Mouse (Mus musculus) ovary, adult 2 months (tissue): ENCODE results near the gene Tdrd12. TPM values are rescaled to one million over a fixed set of nuclear protein-coding genes. Genes with fewer than 3 reads are reported as not detected.

Source experiments
- polyA plus RNA-seq: library from polyadenylated mRNA; depleted of rRNA; stranded (reverse); fragments of >200 nt; gene quantifications from 2 replicates; pipeline ENCODE4 v1.2.3, GENCODE M21; 2012; rRNA removed

Gene Tdrd12
- polyA plus RNA-seq: 0.14 and 0.31 TPM in 2 replicates

DNA sequence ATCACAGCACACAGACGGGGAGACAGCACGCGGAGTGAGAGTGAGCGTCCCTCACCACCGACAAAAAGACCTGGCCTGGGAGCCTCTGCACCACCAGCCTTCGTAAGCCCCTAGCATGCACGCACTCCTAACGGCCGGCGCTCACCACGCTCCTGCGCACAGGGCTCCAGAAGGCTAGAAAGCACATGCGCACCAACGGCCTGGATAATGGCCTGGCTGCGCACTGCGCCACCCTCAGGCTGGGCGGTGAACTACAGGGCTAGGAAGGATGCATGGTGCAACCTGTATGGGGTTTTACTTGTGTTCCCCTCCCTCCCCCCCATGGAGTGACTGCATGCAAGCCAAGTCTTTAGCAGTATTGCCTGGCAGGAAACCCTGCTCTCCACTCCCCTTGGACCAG lies at the start of gene Tdrd12:
TSS of gene Tdrd12 (minus strand) at position 184 of the 400 bp plus-strand sequence.

DNA sequence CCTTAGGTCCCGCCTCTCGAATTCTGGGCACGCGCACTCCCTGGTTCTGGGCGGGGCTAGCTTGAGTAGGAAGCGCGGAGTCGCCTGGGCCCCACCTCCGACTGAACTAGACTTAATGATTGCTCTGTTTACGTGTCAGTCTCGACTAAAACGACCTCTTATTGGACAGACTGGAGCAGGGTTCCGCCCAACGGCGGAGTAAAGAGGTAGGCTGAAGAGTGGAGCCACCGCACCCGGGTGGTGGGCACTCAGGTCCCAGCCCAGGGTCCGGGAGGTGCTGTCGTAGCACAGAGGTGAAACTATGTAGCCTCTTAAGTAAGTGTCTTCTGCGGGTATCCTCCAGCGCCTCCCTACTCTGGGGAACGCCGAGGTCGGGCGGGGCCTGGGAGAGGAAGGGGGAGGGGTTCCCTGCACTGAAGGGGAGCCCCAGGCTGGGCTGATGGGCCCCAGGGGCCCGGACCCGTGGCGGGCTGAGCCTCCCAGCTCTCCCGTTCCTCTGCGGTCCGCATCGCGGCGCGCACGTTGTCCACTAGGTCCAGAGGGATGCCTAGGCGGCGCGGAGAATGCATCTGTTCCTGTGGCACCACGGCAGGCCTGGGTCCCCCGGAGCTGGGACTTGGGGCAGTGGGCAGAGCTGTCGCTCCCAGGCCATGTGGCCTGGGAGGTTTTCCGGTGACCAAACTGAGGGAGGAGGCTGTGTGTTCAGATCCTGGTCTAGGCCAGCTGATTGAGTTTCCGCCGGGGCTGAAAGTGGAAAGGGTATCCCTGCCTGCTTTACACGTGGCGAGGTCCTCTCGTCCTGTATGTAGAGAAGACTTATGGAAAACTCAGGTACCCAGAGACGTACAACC lies 48.7 kb upstream of the Tdrd12 start, which contains the start of gene Ankrd27:
TSS of gene Ankrd27 (plus strand) at position 190 of the 851 bp plus-strand sequence.

DNA sequence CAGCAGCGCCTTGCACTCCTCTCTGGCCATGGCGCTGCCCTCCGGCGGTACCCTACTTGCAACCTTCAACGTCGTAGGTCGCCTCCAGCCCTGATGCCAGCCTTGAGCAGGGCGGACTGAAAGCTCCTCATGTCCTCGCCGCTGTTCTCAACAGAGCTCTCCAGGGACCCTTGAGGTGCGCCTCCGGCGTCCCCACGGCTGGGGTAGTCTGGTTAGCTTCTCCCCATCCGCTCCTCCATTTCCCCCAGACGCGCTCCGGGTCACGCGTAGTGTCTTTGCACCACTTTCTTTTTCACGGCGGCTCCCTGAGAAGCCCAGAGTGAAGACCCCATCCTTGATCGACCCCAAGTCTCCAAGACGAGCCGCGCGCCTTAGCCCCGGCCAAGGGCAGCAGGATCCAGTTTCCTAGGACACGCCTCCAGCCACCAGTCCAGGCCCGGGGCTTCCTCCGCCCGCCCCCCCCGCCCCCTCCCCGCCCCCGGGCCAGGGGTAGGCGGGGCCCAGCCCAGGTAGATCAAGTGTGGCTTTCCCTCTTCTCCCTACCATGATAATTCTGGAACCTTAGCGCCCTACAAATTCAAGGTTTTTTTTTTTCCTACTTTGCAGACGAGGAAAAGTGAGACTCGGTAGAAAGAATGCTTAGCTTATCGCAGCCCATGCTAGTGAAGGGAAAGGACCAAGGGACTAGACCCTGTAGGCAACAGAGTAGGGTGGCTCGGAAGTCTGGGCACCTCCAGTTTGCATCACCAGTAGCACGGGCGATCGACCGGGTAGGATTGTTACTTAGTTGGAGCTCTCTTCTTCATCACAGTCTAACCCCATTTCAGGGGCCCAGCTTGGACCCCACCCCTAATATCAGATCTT lies 47.9 kb upstream of the Tdrd12 start, which contains the start of gene Rgs9bp:
TSS of gene Rgs9bp (minus strand) at position 392 of the 864 bp plus-strand sequence.

DNA sequence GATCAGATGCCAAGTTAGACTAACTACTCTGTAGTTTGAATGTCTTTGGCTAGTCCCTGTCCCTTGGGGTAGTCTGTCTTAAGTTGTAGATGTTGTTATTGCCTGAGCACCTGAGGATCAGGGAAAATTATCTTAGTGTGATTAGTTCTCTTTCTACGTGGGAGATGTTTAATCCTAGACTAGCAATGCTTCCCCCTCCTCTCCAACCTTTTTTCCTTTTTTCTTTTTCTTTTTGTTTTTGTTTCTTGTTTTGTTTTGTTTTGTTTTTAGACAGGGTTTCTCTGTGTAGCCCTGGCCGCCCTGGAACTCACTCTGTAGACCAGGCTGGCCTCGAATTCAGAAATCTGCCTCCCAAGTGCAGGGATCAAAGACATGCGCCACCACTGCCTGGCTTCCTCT lies 18.7 kb upstream of the Tdrd12 start, which contains the start of gene Nudt19:
TSS of gene Nudt19 (minus strand) at position 100 of the 399 bp plus-strand sequence.

DNA sequence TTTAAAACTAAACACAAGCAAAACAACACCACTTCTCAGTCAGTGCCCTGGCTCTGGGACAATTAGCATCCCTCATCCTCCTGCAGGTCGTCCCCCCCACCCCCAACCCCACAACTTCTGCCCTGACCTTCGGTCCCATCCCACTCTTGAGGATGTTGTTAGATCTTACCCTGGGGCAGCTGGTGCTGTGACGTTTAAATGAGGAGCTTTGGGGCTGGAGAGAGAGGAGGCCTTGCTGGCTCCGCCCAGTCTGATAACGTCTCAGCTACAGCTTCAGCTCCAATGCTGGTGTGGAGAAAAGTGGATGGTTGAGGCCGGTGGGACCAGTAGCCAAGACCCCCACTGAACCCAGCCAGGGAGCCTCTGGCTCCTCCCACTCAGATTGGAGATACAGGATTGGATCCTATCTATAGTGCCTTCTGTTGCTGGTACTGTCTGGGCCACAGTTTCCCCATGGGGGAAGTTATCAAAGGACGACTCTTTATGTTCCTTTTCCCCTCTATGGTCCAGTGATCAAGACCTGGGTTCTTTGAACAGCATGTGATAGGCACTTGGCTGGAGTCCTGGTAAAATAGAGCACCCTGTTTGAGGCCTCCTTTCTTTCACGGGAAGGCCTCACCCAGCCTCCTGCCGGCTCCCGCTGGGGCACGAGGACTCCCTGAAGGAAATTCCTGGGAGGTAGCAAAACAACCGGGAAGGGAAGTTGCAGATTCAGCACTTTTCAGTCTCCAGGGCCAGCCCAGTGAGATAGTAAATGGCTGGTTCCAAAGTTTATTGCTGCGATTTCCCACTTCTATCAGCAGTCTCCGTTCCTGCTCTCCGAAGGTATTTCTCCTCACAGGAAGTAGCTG lies 89.3 kb downstream of the Tdrd12 start, which contains the start of gene Slc7a9:
TSS of gene Slc7a9 (plus strand) at position 801 of the 851 bp plus-strand sequence.

Other genes with a start within 250 kb of the Tdrd12 start
- gene Gpatch1, start 219.3 kb downstream of the Tdrd12 start, polyA plus RNA-seq: 2.8 and 3.1 TPM in 2 replicates
- gene Rhpn2, start 203.6 kb downstream of the Tdrd12 start, polyA plus RNA-seq: 12.7 and 14.5 TPM in 2 replicates
- gene Faap24, start 140.9 kb downstream of the Tdrd12 start, polyA plus RNA-seq: 3.6 and 4.8 TPM in 2 replicates
- gene Cep89, start 140.7 kb downstream of the Tdrd12 start, polyA plus RNA-seq: 14.7 and 17.5 TPM in 2 replicates
- gene Slc7a9, start 88.9 kb downstream of the Tdrd12 start, polyA plus RNA-seq: 0.26 and 0.35 TPM in 2 replicates
- 55.1 and 82.0 TPM in 2 replicates for gene Nudt19, start 18.6 kb upstream of the Tdrd12 start, polyA plus RNA-seq
- 0.12 and 0.14 TPM in 2 replicates for gene Rgs9bp, start 47.8 kb upstream of the Tdrd12 start, polyA plus RNA-seq
- gene Ankrd27, start 48.5 kb upstream of the Tdrd12 start, polyA plus RNA-seq: 32.0 and 43.0 TPM in 2 replicates
- 49.2 and 135 TPM in 2 replicates for gene Pdcd5, start 109.8 kb upstream of the Tdrd12 start, polyA plus RNA-seq
- gene Dpy19l3, start 216.7 kb upstream of the Tdrd12 start, polyA plus RNA-seq: 17.6 and 19.8 TPM in 2 replicates